Mouse (Mus musculus): ENCODE results near the gene Magi1. TPM values are rescaled to one million over a fixed set of nuclear protein-coding genes. Genes with fewer than 3 reads are reported as not detected.

The Magi1 gene
- polyA plus RNA-seq, 1 experiment from 2014 or later, result 28.5 TPM

DNA sequence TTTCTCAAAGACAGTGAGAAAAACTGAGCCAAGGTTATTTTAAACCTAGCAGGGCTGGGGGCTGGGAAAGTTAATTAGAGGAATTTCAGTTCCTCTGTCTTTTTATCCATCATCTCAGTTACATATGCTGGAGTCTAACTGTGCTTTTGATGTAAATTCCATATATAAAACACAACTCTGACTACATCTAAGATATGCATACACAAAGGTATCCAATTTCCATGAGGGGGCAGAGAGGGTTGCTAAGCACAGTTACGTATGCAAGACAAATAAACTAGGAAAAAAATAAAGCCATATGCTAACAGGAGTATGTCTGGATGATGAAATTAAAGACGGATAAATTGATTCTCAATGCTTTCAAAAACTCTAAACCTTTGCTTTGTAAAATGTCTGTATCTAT is 315.0 kb downstream of the Magi1 start:
- 84% methylated on average over 2 of the region's 2 CpGs for WGBS
- Histone ChIP-seq H3K36me3 (ENCODE audit: control insufficient read depth, insufficient read depth, low read length) (no peaks in the 10 kb centered on the region), H3K27ac (ENCODE audit: low read depth, low read length) (no peak overlapping the region), H3K9ac (ENCODE audit: low read length) (no peak overlapping the region), H3K4me1 (ENCODE audit: control insufficient read depth, insufficient read depth, low read length) (no peaks in the 10 kb centered on the region), H3K4me2 (no peak overlapping the region), H3K4me3 (ENCODE audit: low read depth, low read length) (no peak overlapping the region), H3K9me3 (ENCODE audit: control insufficient read depth, low read length) (no peaks in the 10 kb centered on the region), H3K27me3 (ENCODE audit: control insufficient read depth, insufficient read depth, low read length) (no peaks in the 10 kb centered on the region)
- DNase-seq (ENCODE audit: low spot score, missing footprints) (peak; percentile 2), ATAC-seq (ENCODE audit: low FRiP score) (no peak)

DNA sequence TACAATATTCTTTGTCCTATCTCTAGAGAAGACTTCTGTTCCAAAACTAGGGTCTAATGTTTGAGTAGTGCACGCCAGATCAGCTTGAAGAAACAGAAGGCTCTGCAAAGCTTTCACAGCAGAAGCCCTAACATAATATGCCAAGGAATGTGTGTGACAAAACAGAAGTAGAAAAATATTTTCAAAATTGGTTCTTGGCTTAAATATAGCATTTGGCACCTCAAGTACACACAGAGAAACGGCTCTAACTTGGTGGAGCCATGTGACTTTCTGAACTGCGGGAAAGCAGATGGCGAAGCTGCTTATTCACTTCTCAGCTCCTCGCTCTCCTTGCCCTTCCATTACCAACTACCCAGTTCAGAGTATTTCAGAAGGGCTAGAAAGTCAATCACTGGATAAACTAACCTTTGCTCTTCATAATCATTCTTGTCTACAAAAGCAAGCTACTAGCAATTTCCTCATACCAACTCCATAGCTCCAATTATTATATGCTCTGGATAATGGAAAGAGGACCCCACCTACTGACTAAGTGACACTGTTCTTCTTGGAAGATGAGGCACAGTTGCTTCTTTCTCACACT is 320.9 kb downstream of the Magi1 start:
- Histone ChIP-seq H3K4me2 (no peak overlapping the region), H3K4me3 (ENCODE audit: low read depth, low read length) (no peak overlapping the region), H3K27ac (ENCODE audit: low read depth, low read length) (no peak overlapping the region), H3K27me3 (ENCODE audit: control insufficient read depth, insufficient read depth, low read length) (no peaks in the 10 kb centered on the region), H3K4me1 (ENCODE audit: control insufficient read depth, insufficient read depth, low read length) (no peaks in the 10 kb centered on the region), H3K9me3 (ENCODE audit: control insufficient read depth, low read length) (no peaks in the 10 kb centered on the region), H3K36me3 (ENCODE audit: control insufficient read depth, insufficient read depth, low read length) (no peaks in the 10 kb centered on the region), H3K9ac (ENCODE audit: low read length) (no peak overlapping the region)
- DNase-seq (ENCODE audit: low spot score, missing footprints) (peak; percentile 57), ATAC-seq (ENCODE audit: low FRiP score) (no peak)
- 87% methylated on average over 5 of the region's 5 CpGs for WGBS

DNA sequence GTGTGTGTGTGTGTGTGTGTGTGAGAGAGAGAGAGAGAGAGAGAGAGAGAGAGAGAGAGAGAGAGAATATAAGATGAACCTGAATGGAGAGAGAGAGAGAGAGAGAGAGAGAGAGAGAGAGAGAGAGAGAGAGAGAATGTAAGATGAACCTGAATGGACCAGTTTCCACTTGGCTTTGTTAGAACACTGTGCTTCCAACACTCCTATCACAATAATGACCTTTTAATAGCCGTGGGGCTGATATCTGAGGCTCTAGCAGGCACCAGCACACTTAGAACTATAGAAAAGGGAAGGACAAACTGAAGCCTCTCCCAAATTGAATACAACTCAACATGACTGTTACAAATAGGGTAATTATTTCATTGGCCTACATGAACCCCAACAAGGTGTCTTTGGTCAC is 321.9 kb downstream of the Magi1 start:
- no peak overlapping the region for H3K27ac ChIP-seq (ENCODE audit: low read depth, low read length)
- H3K4me2 ChIP-seq, result no peak overlapping the region
- ATAC-seq (ENCODE audit: low FRiP score) (no peak), DNase-seq (ENCODE audit: low spot score, missing footprints) (no peak)
- no peaks in the 10 kb centered on the region for H3K27me3 ChIP-seq (ENCODE audit: control insufficient read depth, insufficient read depth, low read length)
- 60% methylated on average over 1 of the region's 1 CpGs for WGBS
- no peaks in the 10 kb centered on the region for H3K36me3 ChIP-seq (ENCODE audit: control insufficient read depth, insufficient read depth, low read length)
- no peaks in the 10 kb centered on the region for H3K9me3 ChIP-seq (ENCODE audit: control insufficient read depth, low read length)
- H3K9ac ChIP-seq (ENCODE audit: low read length), result no peak overlapping the region
- peaks cover 7% of the 10 kb centered on the region for H3K4me1 ChIP-seq (ENCODE audit: control insufficient read depth, insufficient read depth, low read length)
- H3K4me3 ChIP-seq (ENCODE audit: low read depth, low read length), result no peak overlapping the region

- Histone ChIP-seq H3K4me3 (ENCODE audit: low read depth, low read length) (no peak overlapping the region), H3K9ac (ENCODE audit: low read length) (no peak overlapping the region), H3K27me3 (ENCODE audit: control insufficient read depth, insufficient read depth, low read length) (no peaks in the 10 kb centered on the region), H3K4me2 (no peak overlapping the region), H3K9me3 (ENCODE audit: control insufficient read depth, low read length) (no peaks in the 10 kb centered on the region), H3K4me1 (ENCODE audit: control insufficient read depth, insufficient read depth, low read length) (peaks cover 13% of the 10 kb centered on the region), H3K36me3 (ENCODE audit: control insufficient read depth, insufficient read depth, low read length) (no peaks in the 10 kb centered on the region), H3K27ac (ENCODE audit: low read depth, low read length) (no peak overlapping the region)
- ATAC-seq (ENCODE audit: low FRiP score) (no peak), DNase-seq (ENCODE audit: low spot score, missing footprints) (no peak)
- 52% methylated on average over 2 of the region's 2 CpGs for WGBS
Observed at GRCm38 (mm10) chr6:93957172-93957571, 326.5 kb downstream of the Magi1 start.

- Histone ChIP-seq H3K27ac (ENCODE audit: low read depth, low read length) (no peak overlapping the region), H3K36me3 (ENCODE audit: control insufficient read depth, insufficient read depth, low read length) (no peaks in the 10 kb centered on the region), H3K9me3 (ENCODE audit: control insufficient read depth, low read length) (no peaks in the 10 kb centered on the region), H3K9ac (ENCODE audit: low read length) (no peak overlapping the region), H3K4me1 (ENCODE audit: control insufficient read depth, insufficient read depth, low read length) (no peaks in the 10 kb centered on the region), H3K27me3 (ENCODE audit: control insufficient read depth, insufficient read depth, low read length) (no peaks in the 10 kb centered on the region), H3K4me3 (ENCODE audit: low read depth, low read length) (no peak overlapping the region), H3K4me2 (no peak overlapping the region)
- whole genome bisulfite sequencing, result 88% methylated on average over 2 of the region's 2 CpGs
- ATAC-seq (ENCODE audit: low FRiP score), result no peak
- DNase-seq (ENCODE audit: low spot score, missing footprints), result no peak
Observed at GRCm38 (mm10) chr6:93946612-93947011, 337.1 kb downstream of the Magi1 start.

DNA sequence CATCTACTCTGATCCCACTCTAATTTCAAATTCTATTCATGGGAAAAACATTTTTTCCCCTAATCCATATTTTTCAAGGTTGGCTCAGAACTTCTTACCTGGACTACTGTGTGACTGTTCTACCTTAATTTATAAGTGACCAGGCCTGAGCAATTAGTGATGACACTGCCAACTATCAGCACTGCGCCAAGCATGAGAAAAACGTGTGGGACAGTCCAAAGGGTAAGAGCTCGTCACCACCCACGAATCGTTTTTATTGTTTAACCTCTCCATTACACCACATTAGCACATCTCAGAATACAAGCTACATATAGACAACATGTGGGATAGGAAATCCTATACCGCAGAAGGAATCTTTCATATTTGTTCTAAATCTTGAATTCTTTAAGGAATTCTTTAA is 347.4 kb downstream of the Magi1 start:
- no peak overlapping the region for H3K4me2 ChIP-seq
- H3K9ac ChIP-seq (ENCODE audit: low read length), result no peak overlapping the region
- no peak overlapping the region for H3K27ac ChIP-seq (ENCODE audit: low read depth, low read length)
- DNase-seq (ENCODE audit: low spot score, missing footprints) (no peak), ATAC-seq (ENCODE audit: low FRiP score) (no peak)
- H3K4me1 ChIP-seq (ENCODE audit: control insufficient read depth, insufficient read depth, low read length), result 0 out of 2 replicates have a peak, but pooled peaks cover 2% of the 10 kb centered on the region
- WGBS, result 88% methylated on average over 6 of the region's 6 CpGs
- H3K9me3 ChIP-seq (ENCODE audit: control insufficient read depth, low read length), result no peaks in the 10 kb centered on the region
- H3K36me3 ChIP-seq (ENCODE audit: control insufficient read depth, insufficient read depth, low read length), result no peaks in the 10 kb centered on the region
- no peaks in the 10 kb centered on the region for H3K27me3 ChIP-seq (ENCODE audit: control insufficient read depth, insufficient read depth, low read length)
- H3K4me3 ChIP-seq (ENCODE audit: low read depth, low read length), result no peak overlapping the region

- ATAC-seq (ENCODE audit: low FRiP score) (no peak), DNase-seq (ENCODE audit: low spot score, missing footprints) (no peak)
- no peak overlapping the region for H3K4me2 ChIP-seq
- 83% methylated on average over 4 of the region's 4 CpGs for WGBS
- no peaks in the 10 kb centered on the region for H3K9me3 ChIP-seq (ENCODE audit: control insufficient read depth, low read length)
- H3K9ac ChIP-seq (ENCODE audit: low read length), result no peak overlapping the region
- no peaks in the 10 kb centered on the region for H3K36me3 ChIP-seq (ENCODE audit: control insufficient read depth, insufficient read depth, low read length)
- H3K4me3 ChIP-seq (ENCODE audit: low read depth, low read length), result no peak overlapping the region
- H3K4me1 ChIP-seq (ENCODE audit: control insufficient read depth, insufficient read depth, low read length), result no peaks in the 10 kb centered on the region
- H3K27ac ChIP-seq (ENCODE audit: low read depth, low read length), result no peak overlapping the region
- H3K27me3 ChIP-seq (ENCODE audit: control insufficient read depth, insufficient read depth, low read length), result no peaks in the 10 kb centered on the region
Observed at GRCm38 (mm10) chr6:93935793-93936192, 347.9 kb downstream of the Magi1 start.

- Histone ChIP-seq H3K27me3 (ENCODE audit: control insufficient read depth, insufficient read depth, low read length) (no peaks in the 10 kb centered on the region), H3K36me3 (ENCODE audit: control insufficient read depth, insufficient read depth, low read length) (no peaks in the 10 kb centered on the region), H3K9me3 (ENCODE audit: control insufficient read depth, low read length) (no peaks in the 10 kb centered on the region), H3K4me1 (ENCODE audit: control insufficient read depth, insufficient read depth, low read length) (no peaks in the 10 kb centered on the region), H3K4me2 (no peak overlapping the region), H3K27ac (ENCODE audit: low read depth, low read length) (no peak overlapping the region), H3K9ac (ENCODE audit: low read length) (no peak overlapping the region), H3K4me3 (ENCODE audit: low read depth, low read length) (no peak overlapping the region)
- ATAC-seq (ENCODE audit: low FRiP score) (no peak), DNase-seq (ENCODE audit: low spot score, missing footprints) (no peak)
- WGBS, result 81% methylated on average over 2 of the region's 2 CpGs
Observed at GRCm38 (mm10) chr6:93934700-93935099, 349.0 kb downstream of the Magi1 start.

GRCm38 (mm10) chr6:93924568-93924967 is 359.1 kb downstream of the Magi1 start:
- no peaks in the 10 kb centered on the region for H3K9me3 ChIP-seq (ENCODE audit: control insufficient read depth, low read length)
- no peaks in the 10 kb centered on the region for H3K36me3 ChIP-seq (ENCODE audit: control insufficient read depth, insufficient read depth, low read length)
- H3K27ac ChIP-seq (ENCODE audit: low read depth, low read length), result no peak overlapping the region
- WGBS, result 95% methylated on average over 2 of the region's 2 CpGs
- no peak overlapping the region for H3K4me2 ChIP-seq
- peaks cover 8% of the 10 kb centered on the region for H3K4me1 ChIP-seq (ENCODE audit: control insufficient read depth, insufficient read depth, low read length)
- ATAC-seq (ENCODE audit: low FRiP score), result no peak
- DNase-seq (ENCODE audit: low spot score, missing footprints), result no peak
- no peak overlapping the region for H3K4me3 ChIP-seq (ENCODE audit: low read depth, low read length)
- no peaks in the 10 kb centered on the region; the same call in 1 of the 2 replicates for H3K27me3 ChIP-seq (ENCODE audit: control insufficient read depth, insufficient read depth, low read length)
- no peak overlapping the region for H3K9ac ChIP-seq (ENCODE audit: low read length)
